Mouse (Mus musculus): ENCODE measurements at regions not wholly inside any gene's neighbourhood (a gene's known extent, or its start where the extent isn't known, plus 50 kb on each side); places are given as distances from the start of the nearest gene placed in this dataset.

DNA sequence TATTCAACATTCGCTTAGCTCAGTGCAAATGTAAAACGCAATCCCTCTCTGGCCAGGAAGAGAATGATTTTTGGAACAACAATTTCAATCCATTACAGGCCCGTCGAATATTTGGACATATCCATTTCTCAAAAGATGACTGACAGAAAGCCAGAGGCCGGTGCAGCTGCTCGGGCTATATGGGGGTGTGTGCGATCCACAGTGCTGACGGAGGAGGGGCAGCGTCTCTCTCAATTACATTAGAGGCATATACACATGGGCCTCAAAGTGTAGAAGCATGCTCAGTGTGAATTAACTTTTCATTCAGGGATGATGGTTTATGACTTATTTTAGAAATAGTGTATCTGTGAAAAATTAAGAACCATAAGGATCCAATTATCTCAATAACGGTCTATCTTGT lies 483.4 kb upstream of the Cdh4 start:
- H3K27ac ChIP-seq (ENCODE audit: insufficient read depth, low read depth, low read length): no peak overlapping the region
- H3K4me1 ChIP-seq (ENCODE audit: control insufficient read depth, insufficient read depth, low read length): no peaks in the 10 kb centered on the region
- no peak for TF ChIP-seq CTCF (IDR thresholded peaks at IDR 0.05; ENCODE audit: insufficient read depth, low read depth, low read length)
- TF ChIP-seq POLR2A (IDR thresholded peaks at IDR 0.05; ENCODE audit: insufficient read depth, low read depth, low read length): no peak
- WGBS: 78% methylated on average over 10 of the region's 10 CpGs
- no peak overlapping the region for H3K4me3 ChIP-seq (ENCODE audit: insufficient read depth, low read depth, low read length)

GRCm38 (mm10) chr2:178959603-178960002 lies 482.6 kb upstream of the Cdh4 start:
- Histone ChIP-seq H3K4me3 (ENCODE audit: insufficient read depth, low read depth, low read length) (no peak overlapping the region), H3K4me1 (ENCODE audit: control insufficient read depth, insufficient read depth, low read length) (no peaks in the 10 kb centered on the region), H3K27ac (ENCODE audit: insufficient read depth, low read depth, low read length) (no peak overlapping the region)
- TF ChIP-seq CTCF (IDR thresholded peaks at IDR 0.05; ENCODE audit: insufficient read depth, low read depth, low read length) (no peak), POLR2A (IDR thresholded peaks at IDR 0.05; ENCODE audit: insufficient read depth, low read depth, low read length) (no peak)
- WGBS: 87% methylated on average over 6 of the region's 6 CpGs

- TF ChIP-seq CTCF (IDR thresholded peaks at IDR 0.05; ENCODE audit: insufficient read depth, low read depth, low read length) (no peak), POLR2A (IDR thresholded peaks at IDR 0.05; ENCODE audit: insufficient read depth, low read depth, low read length) (no peak)
- 73% methylated on average over 11 of the region's 11 CpGs for WGBS
- Histone ChIP-seq H3K4me3 (ENCODE audit: insufficient read depth, low read depth, low read length) (no peak overlapping the region), H3K27ac (ENCODE audit: insufficient read depth, low read depth, low read length) (no peak overlapping the region), H3K4me1 (ENCODE audit: control insufficient read depth, insufficient read depth, low read length) (no peaks in the 10 kb centered on the region)
Observed at GRCm38 (mm10) chr2:178967584-178968365, 474.5 kb upstream of the Cdh4 start.

DNA sequence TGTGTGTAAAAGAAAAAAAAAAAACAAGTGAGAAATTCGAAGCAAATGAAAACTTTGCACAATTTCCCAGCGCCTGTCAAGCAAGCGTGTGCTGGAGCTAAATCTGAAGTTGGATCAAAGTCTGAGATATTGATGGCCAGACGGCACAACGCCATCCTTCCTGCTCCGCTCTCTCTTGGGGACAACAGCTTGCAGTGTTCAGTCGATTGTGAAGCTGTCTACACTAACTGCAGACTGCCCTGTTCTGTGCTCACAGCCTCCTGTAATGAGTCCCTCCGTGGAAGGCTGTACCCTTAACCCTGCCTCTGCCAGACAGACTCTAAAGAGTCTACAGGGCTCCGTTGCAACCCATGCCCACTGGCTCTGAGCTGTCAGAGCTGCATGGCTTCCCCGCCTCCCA lies 472.5 kb upstream of the Cdh4 start:
- 64% methylated on average over 10 of the region's 10 CpGs for WGBS
- no peak for TF ChIP-seq POLR2A (IDR thresholded peaks at IDR 0.05; ENCODE audit: insufficient read depth, low read depth, low read length)
- no peak for TF ChIP-seq CTCF (IDR thresholded peaks at IDR 0.05; ENCODE audit: insufficient read depth, low read depth, low read length)
- no peak overlapping the region for H3K27ac ChIP-seq (ENCODE audit: insufficient read depth, low read depth, low read length)
- H3K4me1 ChIP-seq (ENCODE audit: control insufficient read depth, insufficient read depth, low read length): no peaks in the 10 kb centered on the region
- H3K4me3 ChIP-seq (ENCODE audit: insufficient read depth, low read depth, low read length): no peak overlapping the region

DNA sequence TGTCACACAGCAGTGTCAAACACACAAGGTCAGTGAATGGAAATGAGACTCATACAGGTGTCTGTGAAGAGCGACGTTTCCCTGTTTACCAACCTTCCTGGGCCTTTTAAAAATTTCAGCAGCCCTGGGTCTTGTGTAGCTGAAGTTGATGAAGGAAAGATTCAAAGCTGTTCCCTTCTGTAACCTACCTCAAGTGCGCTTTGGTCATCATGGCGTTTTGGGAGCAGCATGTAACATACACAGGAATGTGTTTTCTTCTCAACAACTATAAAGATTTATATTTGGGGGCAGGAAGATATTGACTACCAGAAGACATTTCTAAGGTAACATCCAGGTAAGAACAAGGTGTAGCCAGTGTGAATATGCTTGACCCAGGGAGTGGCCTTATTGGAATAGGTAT lies 466.9 kb upstream of the Cdh4 start:
- 97% methylated on average over 4 of the region's 4 CpGs for WGBS
- no peak overlapping the region for H3K27ac ChIP-seq (ENCODE audit: insufficient read depth, low read depth, low read length)
- H3K4me1 ChIP-seq (ENCODE audit: control insufficient read depth, insufficient read depth, low read length): no peaks in the 10 kb centered on the region
- no peak overlapping the region for H3K4me3 ChIP-seq (ENCODE audit: insufficient read depth, low read depth, low read length)
- TF ChIP-seq POLR2A (IDR thresholded peaks at IDR 0.05; ENCODE audit: insufficient read depth, low read depth, low read length) (no peak), CTCF (IDR thresholded peaks at IDR 0.05; ENCODE audit: insufficient read depth, low read depth, low read length) (no peak)

DNA sequence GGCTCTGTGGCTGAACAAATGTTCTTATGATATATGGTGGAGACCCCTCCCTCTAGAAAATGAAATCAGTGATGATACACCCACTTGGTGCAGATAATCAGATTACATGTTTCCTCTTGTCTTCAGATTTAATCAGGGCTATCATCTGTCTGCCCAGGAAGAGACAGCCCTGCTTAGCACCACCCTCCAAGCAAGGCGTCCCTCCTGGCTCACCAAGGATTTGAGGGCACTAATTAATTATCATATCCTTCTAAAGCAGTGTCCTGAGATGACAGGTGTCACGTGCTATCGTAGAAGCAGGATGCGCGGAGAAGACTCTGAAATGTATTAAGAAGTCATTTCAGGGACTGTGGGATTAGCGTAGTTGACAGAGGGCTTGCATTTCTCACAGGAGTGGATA lies 466.2 kb upstream of the Cdh4 start:
- no peak for TF ChIP-seq CTCF (IDR thresholded peaks at IDR 0.05; ENCODE audit: insufficient read depth, low read depth, low read length)
- TF ChIP-seq POLR2A (IDR thresholded peaks at IDR 0.05; ENCODE audit: insufficient read depth, low read depth, low read length): no peak
- no peak overlapping the region for H3K4me3 ChIP-seq (ENCODE audit: insufficient read depth, low read depth, low read length)
- no peak overlapping the region for H3K27ac ChIP-seq (ENCODE audit: insufficient read depth, low read depth, low read length)
- WGBS: 88% methylated on average over 6 of the region's 6 CpGs
- H3K4me1 ChIP-seq (ENCODE audit: control insufficient read depth, insufficient read depth, low read length): no peaks in the 10 kb centered on the region

DNA sequence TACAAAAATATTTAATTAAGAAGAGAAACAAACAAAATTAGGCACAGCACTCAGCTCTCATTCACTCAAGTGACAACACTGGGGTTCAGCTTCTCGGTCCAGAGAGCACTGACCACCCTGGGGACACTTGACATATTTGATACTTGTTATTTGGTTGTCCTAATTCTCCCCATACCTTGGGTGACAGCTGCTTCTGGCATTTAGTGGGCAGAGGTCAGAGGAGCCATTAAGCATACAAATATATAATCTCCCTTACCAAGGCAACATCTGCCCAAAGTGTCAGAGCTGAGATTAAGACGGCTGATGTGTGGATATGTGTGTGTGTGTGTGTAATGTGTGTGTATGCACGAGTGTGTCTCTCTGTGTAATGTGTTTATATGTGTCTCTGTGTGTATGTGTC lies 465.7 kb upstream of the Cdh4 start:
- H3K4me1 ChIP-seq (ENCODE audit: control insufficient read depth, insufficient read depth, low read length): no peaks in the 10 kb centered on the region
- no peak overlapping the region for H3K4me3 ChIP-seq (ENCODE audit: insufficient read depth, low read depth, low read length)
- TF ChIP-seq POLR2A (IDR thresholded peaks at IDR 0.05; ENCODE audit: insufficient read depth, low read depth, low read length) (no peak), CTCF (IDR thresholded peaks at IDR 0.05; ENCODE audit: insufficient read depth, low read depth, low read length) (no peak)
- 89% methylated on average over 3 of the region's 3 CpGs for WGBS
- no peak overlapping the region for H3K27ac ChIP-seq (ENCODE audit: insufficient read depth, low read depth, low read length)

DNA sequence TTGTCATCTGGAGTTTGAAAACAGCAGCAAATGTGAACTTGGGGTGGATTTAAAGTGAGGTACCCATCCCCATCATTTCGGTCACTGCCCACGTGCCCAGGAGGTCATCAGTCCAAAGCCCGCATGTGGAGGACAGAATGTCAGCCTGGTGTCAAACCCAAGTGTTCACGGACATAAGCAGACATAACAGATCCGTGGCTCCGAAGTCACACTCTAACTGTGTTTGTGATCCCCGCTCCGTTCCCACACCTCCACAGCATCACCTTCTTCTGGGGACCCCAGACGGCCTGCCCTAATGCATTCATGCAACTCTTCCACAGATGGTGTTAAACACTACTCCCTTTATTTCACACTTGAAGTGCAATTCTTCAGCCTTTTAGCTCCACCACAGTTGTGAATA lies 462.8 kb upstream of the Cdh4 start:
- WGBS: 95% methylated on average over 9 of the region's 9 CpGs
- H3K4me1 ChIP-seq (ENCODE audit: control insufficient read depth, insufficient read depth, low read length): no peaks in the 10 kb centered on the region
- TF ChIP-seq CTCF (IDR thresholded peaks at IDR 0.05; ENCODE audit: insufficient read depth, low read depth, low read length) (no peak), POLR2A (IDR thresholded peaks at IDR 0.05; ENCODE audit: insufficient read depth, low read depth, low read length) (no peak)

DNA sequence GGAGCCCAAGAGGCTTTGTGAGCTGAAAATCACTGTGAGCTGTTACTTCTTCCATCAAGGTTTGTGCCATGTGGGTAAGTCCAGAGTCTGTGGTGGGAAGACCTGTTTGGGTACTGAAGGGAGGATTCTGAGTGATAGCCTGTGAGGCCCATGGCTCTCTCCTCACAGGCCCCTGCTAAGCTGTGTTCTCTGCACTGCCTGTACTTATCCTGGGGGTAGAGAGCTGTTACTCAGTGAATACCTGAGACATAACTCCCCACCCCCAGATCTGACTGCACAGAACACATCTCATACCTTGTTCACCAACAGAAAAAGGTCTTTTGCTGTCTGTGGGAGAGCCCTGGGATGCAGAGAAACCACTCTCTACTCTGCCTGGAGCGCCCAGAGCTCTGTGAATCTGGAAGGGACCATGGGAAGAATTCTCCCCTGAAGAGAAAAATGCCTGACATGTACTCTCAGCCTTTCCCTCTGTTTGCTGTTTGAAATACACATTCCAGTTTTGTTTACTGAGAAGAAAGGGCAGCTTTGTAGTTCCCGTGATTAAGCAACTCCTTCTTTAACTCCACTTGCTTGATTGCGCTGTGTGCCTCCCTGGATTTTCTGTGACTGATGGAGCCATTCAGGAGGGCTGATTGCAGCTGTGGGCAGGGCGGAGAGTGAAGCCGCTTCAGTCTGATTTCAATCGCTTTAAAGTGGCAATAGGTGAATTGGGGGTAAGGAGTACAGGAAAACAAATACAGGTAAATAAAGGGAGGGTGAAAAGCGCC lies 460.3 kb upstream of the Cdh4 start:
- Histone ChIP-seq H3K4me3 (ENCODE audit: insufficient read depth, low read depth, low read length) (no peak overlapping the region), H3K27ac (ENCODE audit: insufficient read depth, low read depth, low read length) (no peak overlapping the region), H3K4me1 (ENCODE audit: control insufficient read depth, insufficient read depth, low read length) (peaks cover 2% of the 10 kb centered on the region; the same call in 1 of the 2 replicates)
- 66% methylated on average over 7 of the region's 7 CpGs for WGBS
- TF ChIP-seq CTCF (IDR thresholded peaks at IDR 0.05; ENCODE audit: insufficient read depth, low read depth, low read length) (no peak), POLR2A (IDR thresholded peaks at IDR 0.05; ENCODE audit: insufficient read depth, low read depth, low read length) (no peak)

More for the DNA sequence above, 462.8 kb upstream of the Cdh4 start:
- Histone ChIP-seq H3K4me3 (ENCODE audit: insufficient read depth, low read depth, low read length) (no peak overlapping the region), H3K27ac (ENCODE audit: insufficient read depth, low read depth, low read length) (no peak overlapping the region)
